Mouse (Mus musculus) G1E (cell line): Measurements from ENCODE around the gene Ppm1h. TPM values are rescaled to one million over a fixed set of nuclear protein-coding genes. Genes with fewer than 3 reads are reported as not detected.

Source experiments
- ATAC-seq: 2 replicates; pipeline ENCODE4 v1.8.0; 2016; ENCODE audit warnings: mild to moderate bottlenecking; ENCODE audit not compliant: insufficient number of reproducible peaks, poor library complexity, low FRiP score, severe bottlenecking; ENCODE audit errors: extremely low read depth
- DNase-seq: peaks from one replicate; pipeline ENCODE4 v3.0.0; 2012; ENCODE audit warnings: low spot score
- H3K27me3 ChIP-seq: 2 replicates; pipeline ENCODE4 v1.6.1; 2012; ENCODE audit warnings: mild to moderate bottlenecking, low read length, inconsistent platforms; ENCODE audit not compliant: insufficient read depth
- H3K36me3 ChIP-seq: replicated peaks from 2 replicates; pipeline ENCODE3; 2012; ENCODE audit warnings: mild to moderate bottlenecking, inconsistent platforms
- H3K4me1 ChIP-seq: 2 replicates; pipeline ENCODE4 v1.6.1; 2012; ENCODE audit warnings: low read depth, low read length, inconsistent platforms, mixed read lengths; ENCODE audit not compliant: insufficient read depth
- H3K4me3 ChIP-seq: 2 replicates; pipeline ENCODE4 v1.5.1; 2012; ENCODE audit warnings: low read depth, mild to moderate bottlenecking, inconsistent platforms, low read length, moderate library complexity, mixed read lengths
- H3K9me3 ChIP-seq: replicated peaks from 2 replicates; pipeline ENCODE4 v1.6.1; 2012; ENCODE audit warnings: inconsistent platforms
- CTCF ChIP-seq: IDR thresholded peaks from 2 replicates; pipeline ENCODE4 v1.5.1; 2012; ENCODE audit warnings: low read depth, low read length, inconsistent platforms, mixed read lengths
- GATA1 ChIP-seq: IDR thresholded peaks from 2 replicates; pipeline ENCODE4 v1.6.1; 2012; ENCODE audit warnings: borderline replicate concordance, low read length, inconsistent platforms, mixed read lengths
- GATA2 ChIP-seq: IDR thresholded peaks from 2 replicates; pipeline ENCODE4 v1.6.1; 2012; ENCODE audit warnings: low read depth, low read length, inconsistent platforms, borderline replicate concordance
- POLR2AphosphoS5 ChIP-seq: IDR thresholded peaks from 2 replicates; pipeline ENCODE4 v1.6.1; 2012; ENCODE audit warnings: low read depth, low read length, inconsistent platforms; ENCODE audit not compliant: insufficient replicate concordance
- TAL1 ChIP-seq: conservative IDR thresholded peaks from 2 replicates; pipeline ENCODE4 v1.6.1; 2012; ENCODE audit warnings: low read depth, low read length, inconsistent platforms, mixed read lengths
- polyA plus RNA-seq: library from polyadenylated mRNA; stranded (reverse); fragments of >175 nt; gene quantifications from 2 replicates; pipeline ENCODE4 v1.2.3, GENCODE M21; 2012
- total RNA-seq, 2 experiments: library from RNA; stranded (forward) in 1 of 2; stranded (reverse) in 1 of 2; fragments of 200-1000 nt in 1 of 2; fragments of >200 nt in 1 of 2; fragmentation: Nextera tagmentation in 1 of 2; gene quantifications; 2 replicates each; pipeline ENCODE4 v1.2.3; 2014 to 2017

The Ppm1h gene
- total RNA-seq (2014; fragmentation: Nextera tagmentation) (0.78 TPM in 1 of 2 replicates, not detected in the other), total RNA-seq (2017) (0.17 and 0.27 TPM in 2 replicates), polyA plus RNA-seq (not detected in 2 replicates)

GRCm38 (mm10) chr10:122678541-122679436 is at the start of gene Ppm1h:
TSS of gene Ppm1h (plus strand) at chr10:122678762.
- no peak for ATAC-seq

DNA sequence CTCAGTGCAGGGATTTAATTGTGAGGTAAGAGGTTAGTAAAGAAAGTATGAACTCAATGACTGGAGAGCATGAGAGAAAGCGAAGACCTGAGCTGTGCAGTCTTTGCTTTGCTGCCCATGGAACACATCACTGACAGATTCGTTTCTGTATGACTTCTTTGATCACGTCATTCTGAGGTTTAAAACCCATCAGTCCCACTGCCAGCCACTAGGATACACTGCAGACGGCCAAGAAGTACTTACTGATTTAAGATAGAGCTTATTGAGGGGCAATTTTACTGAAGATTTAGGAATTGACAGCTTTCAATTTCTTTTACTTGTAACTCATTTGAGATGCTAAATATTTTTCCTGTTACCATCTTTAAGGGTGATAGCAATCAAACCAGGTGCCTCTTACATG is 49.6 kb upstream of the Ppm1h start:
- no peak for ATAC-seq
- no peaks in the 10 kb centered on the region for H3K36me3 ChIP-seq
- no peaks in the 10 kb centered on the region for H3K27me3 ChIP-seq
- DNase-seq: no peak
- no peaks in the 10 kb centered on the region for H3K4me1 ChIP-seq
- H3K9me3 ChIP-seq: peaks cover 24% of the 10 kb centered on the region
- no peak overlapping the region for H3K4me3 ChIP-seq
- TF ChIP-seq CTCF (no peak), GATA2 (no peak), TAL1 (no peak), GATA1 (no peak), POLR2AphosphoS5 (no peak)

More at GRCm38 (mm10) chr10:122678541-122679436, at the start of gene Ppm1h:
- no peak for DNase-seq
- H3K4me1 ChIP-seq: no peaks in the 10 kb centered on the region
- H3K27me3 ChIP-seq: no peaks in the 10 kb centered on the region
- no peaks in the 10 kb centered on the region for H3K36me3 ChIP-seq
- TF ChIP-seq TAL1: no peak
- TF ChIP-seq GATA1: no peak
- TF ChIP-seq GATA2: no peak
- no peak for TF ChIP-seq POLR2AphosphoS5
- TF ChIP-seq CTCF: no peak
- no peak within 1 kb of the TSS; the same call in 1 of the 2 replicates for H3K4me3 ChIP-seq
- H3K9me3 ChIP-seq: peaks cover 54% of the 10 kb centered on the region

- ATAC-seq: no peak
- no peak for TF ChIP-seq GATA1
- no peak for TF ChIP-seq CTCF
- no peak for TF ChIP-seq POLR2AphosphoS5
- no peak for TF ChIP-seq GATA2
- no peak for TF ChIP-seq TAL1
- peaks cover 29% of the 10 kb centered on the region for H3K9me3 ChIP-seq
- H3K4me3 ChIP-seq: no peak overlapping the region
- H3K27me3 ChIP-seq: no peaks in the 10 kb centered on the region
- H3K4me1 ChIP-seq: no peaks in the 10 kb centered on the region
- no peak for DNase-seq
- no peaks in the 10 kb centered on the region for H3K36me3 ChIP-seq
Measured at GRCm38 (mm10) chr10:122639879-122640278, 38.7 kb upstream of the Ppm1h start.

DNA sequence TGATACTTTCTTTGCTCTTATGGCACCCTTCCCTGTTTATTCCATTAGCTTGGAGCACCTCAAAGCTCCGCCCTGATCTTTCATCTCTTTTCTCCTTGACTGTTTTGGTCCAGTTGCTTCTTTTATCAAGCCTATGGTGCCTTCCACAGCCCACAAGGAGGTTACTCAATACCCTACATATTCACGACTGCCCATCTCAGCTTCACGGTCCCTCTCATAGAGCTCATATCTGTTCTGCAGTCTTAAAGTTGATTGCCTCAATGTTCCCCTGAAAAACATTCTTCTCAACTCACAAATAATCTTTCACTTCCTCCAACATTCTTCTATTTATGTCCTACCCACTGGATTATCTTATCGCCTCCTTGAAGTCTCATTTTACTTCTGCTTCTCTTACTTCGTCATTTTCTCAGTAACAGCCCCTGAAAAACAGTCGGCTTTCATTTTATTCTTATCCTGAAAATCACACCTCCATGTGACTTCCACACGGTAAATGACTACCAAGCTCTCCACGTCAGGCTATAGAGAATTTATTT is 37.2 kb upstream of the Ppm1h start:
- Histone ChIP-seq H3K27me3 (no peaks in the 10 kb centered on the region), H3K4me3 (no peak overlapping the region), H3K4me1 (no peaks in the 10 kb centered on the region), H3K36me3 (no peaks in the 10 kb centered on the region), H3K9me3 (peaks cover 30% of the 10 kb centered on the region)
- DNase-seq (no peak), ATAC-seq (no peak)
- TF ChIP-seq TAL1 (no peak), GATA2 (no peak)

DNA sequence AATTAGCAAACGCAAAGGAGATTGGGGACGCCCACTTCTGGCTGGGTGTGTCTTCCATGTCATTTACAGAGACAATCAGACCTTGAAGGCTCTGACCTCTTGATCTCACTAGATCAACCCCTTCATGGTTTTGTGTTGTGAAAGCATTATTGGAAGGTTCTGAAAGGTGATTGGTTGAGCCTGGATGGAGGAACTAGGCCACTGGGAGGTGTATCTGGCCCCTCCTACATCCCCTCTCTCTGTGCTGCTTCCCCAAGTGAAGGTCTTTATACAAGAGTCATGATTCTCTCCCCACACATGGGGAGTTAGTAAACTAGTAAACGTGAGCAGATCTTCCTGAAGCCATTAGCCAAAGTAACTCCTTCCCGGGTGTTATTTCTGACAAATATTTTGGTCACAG is 36.4 kb upstream of the Ppm1h start:
- peaks cover 34% of the 10 kb centered on the region for H3K9me3 ChIP-seq
- DNase-seq (no peak), ATAC-seq (no peak)
- no peak overlapping the region for H3K4me3 ChIP-seq
- no peaks in the 10 kb centered on the region for H3K36me3 ChIP-seq
- no peak for TF ChIP-seq POLR2AphosphoS5
- no peak for TF ChIP-seq CTCF
- TF ChIP-seq GATA1: no peak
- no peak for TF ChIP-seq GATA2
- H3K27me3 ChIP-seq: no peaks in the 10 kb centered on the region
- H3K4me1 ChIP-seq: no peaks in the 10 kb centered on the region

DNA sequence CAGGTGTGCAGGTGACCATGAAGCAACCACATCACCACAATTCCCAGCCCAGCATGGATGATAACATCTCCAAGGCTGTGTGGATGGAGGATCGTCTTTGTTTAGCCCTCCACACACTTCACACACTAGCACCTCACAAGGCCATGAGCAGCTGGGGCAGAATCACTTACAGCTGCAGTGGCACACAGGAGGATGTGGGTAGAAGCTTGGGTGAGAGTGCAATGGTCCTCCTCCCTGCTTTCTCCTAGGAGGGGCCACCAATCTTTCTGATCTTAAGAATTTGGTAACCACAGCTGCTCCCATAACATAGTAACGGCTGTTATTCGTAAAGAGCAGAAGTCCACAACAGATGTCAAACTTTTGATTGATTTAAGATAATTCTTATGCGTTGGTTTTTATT is 26.6 kb upstream of the Ppm1h start:
- no peak for ATAC-seq
- Histone ChIP-seq H3K4me3 (no peak overlapping the region), H3K36me3 (no peaks in the 10 kb centered on the region), H3K9me3 (peaks cover 49% of the 10 kb centered on the region), H3K27me3 (no peaks in the 10 kb centered on the region), H3K4me1 (no peaks in the 10 kb centered on the region)
- TF ChIP-seq GATA2 (no peak), GATA1 (no peak), POLR2AphosphoS5 (no peak), CTCF (no peak), TAL1 (no peak)
- no peak for DNase-seq
